Mouse (Mus musculus) CH12.LX (cell line): ENCODE data around the gene Mcl1. TPM values are rescaled to one million over a fixed set of nuclear protein-coding genes. Genes with fewer than 3 reads are reported as not detected.

Source experiments
- DNase-seq: peaks from one replicate; pipeline ENCODE4 v3.0.0-alpha.2; 2013; ENCODE audit errors: extremely low read depth
- H3K27ac ChIP-seq: 2 replicates; pipeline ENCODE4 v1.5.1; 2012; ENCODE audit warnings: low read depth, mild to moderate bottlenecking, control low read depth, moderate library complexity; ENCODE audit not compliant: insufficient read depth
- H3K27me3 ChIP-seq: replicated peaks from 2 replicates; pipeline ENCODE3; 2012; ENCODE audit warnings: inconsistent platforms
- H3K36me3 ChIP-seq, 2 experiments: replicated peaks in 1 of 2; 2 replicates each; pipeline versions ENCODE3 to v1.6.1; 2012; ENCODE audit warnings: inconsistent platforms in 1 of 2, low read length in 1 of 2, mild to moderate bottlenecking in 1 of 2, mixed read lengths in 1 of 2, moderate library complexity in 1 of 2; ENCODE audit not compliant: control insufficient read depth in 1 of 2, insufficient read depth in 1 of 2
- H3K4me1 ChIP-seq, 2 experiments: 2 replicates each; pipeline ENCODE4 v1.6.1; 2012; ENCODE audit warnings: inconsistent platforms in 1 of 2, moderate library complexity in 1 of 2; ENCODE audit not compliant: insufficient read depth in 2 of 2, control insufficient read depth in 1 of 2
- H3K4me2 ChIP-seq: 2 replicates; pipeline ENCODE4 v1.6.1; 2012; ENCODE audit warnings: low read depth, mild to moderate bottlenecking, control low read depth; ENCODE audit not compliant: poor library complexity, insufficient read depth, severe bottlenecking
- H3K4me3 ChIP-seq, 3 experiments: fragments of 150-350 bp in 1 of 3; sonication (generic) in 1 of 3; replicated peaks in 1 of 3; 2 replicates each; pipeline versions ENCODE3 to v1.5.1; 2011 to 2012; ENCODE audit warnings: low read depth in 2 of 3, low read length in 2 of 3, mild to moderate bottlenecking in 2 of 3, moderate library complexity in 2 of 3, control low read depth in 1 of 3, improper control_type of control experiment in 1 of 3, inconsistent platforms in 1 of 3, mixed read lengths in 1 of 3; ENCODE audit not compliant: poor library complexity in 1 of 3
- H3K79me2 ChIP-seq: replicated peaks from 2 replicates; pipeline ENCODE4 v1.6.1; 2012; ENCODE audit warnings: mild to moderate bottlenecking, moderate library complexity; ENCODE audit not compliant: control insufficient read depth, poor library complexity, insufficient read depth, severe bottlenecking; ENCODE audit errors: extremely low read depth
- H3K9ac ChIP-seq: 2 replicates; pipeline ENCODE4 v1.6.1; 2012; ENCODE audit warnings: low read depth, mild to moderate bottlenecking, control low read depth, moderate library complexity; ENCODE audit not compliant: insufficient read depth
- H3K9me3 ChIP-seq: replicated peaks from 2 replicates; pipeline ENCODE3; 2012; ENCODE audit warnings: low read length, inconsistent platforms, mixed read lengths
- BHLHE40 ChIP-seq: IDR thresholded peaks from 2 replicates; pipeline ENCODE4 v1.6.1; 2011; ENCODE audit warnings: mild to moderate bottlenecking, low read depth, low read length, improper control_type of control experiment
- CHD2 ChIP-seq: IDR thresholded peaks from 2 replicates; pipeline ENCODE4 v1.6.1; 2011; ENCODE audit warnings: low read length, improper control_type of control experiment
- CTCF ChIP-seq, 2 experiments: IDR thresholded peaks in 1 of 2; conservative IDR thresholded peaks in 1 of 2; 2 replicates each; pipeline ENCODE4 v1.5.1; 2011 to 2012; ENCODE audit warnings: low read depth in 2 of 2, low read length in 2 of 2, improper control_type of control experiment in 1 of 2, inconsistent platforms in 1 of 2, mild to moderate bottlenecking in 1 of 2, moderate library complexity in 1 of 2
- ELF1 ChIP-seq: IDR thresholded peaks from 2 replicates; pipeline ENCODE4 v1.6.1; 2014; ENCODE audit warnings: low read depth, mild to moderate bottlenecking, inconsistent platforms, low read length, improper control_type of control experiment
- EP300 ChIP-seq: IDR thresholded peaks from 2 replicates; pipeline ENCODE4 v1.6.1; 2011; ENCODE audit warnings: low read length, improper control_type of control experiment
- ETS1 ChIP-seq: conservative IDR thresholded peaks from 2 replicates; pipeline ENCODE4 v1.6.1; 2012; ENCODE audit warnings: low read depth, mild to moderate bottlenecking, inconsistent platforms, low read length, improper control_type of control experiment, moderate library complexity
- IRF4 ChIP-seq: IDR thresholded peaks from 2 replicates; pipeline ENCODE4 v1.6.1; 2014; ENCODE audit warnings: low read depth, mild to moderate bottlenecking, inconsistent platforms, low read length, improper control_type of control experiment
- JUN ChIP-seq: IDR thresholded peaks from 2 replicates; pipeline ENCODE4 v1.6.1; 2011; ENCODE audit warnings: low read depth, mild to moderate bottlenecking, low read length, improper control_type of control experiment, moderate library complexity; ENCODE audit not compliant: insufficient read depth
- MAFK ChIP-seq: IDR thresholded peaks from 2 replicates; pipeline ENCODE4 v1.6.1; 2011; ENCODE audit warnings: low read length, improper control_type of control experiment; ENCODE audit not compliant: insufficient replicate concordance
- MAZ ChIP-seq: IDR thresholded peaks from 2 replicates; pipeline ENCODE4 v1.6.1; 2012; ENCODE audit warnings: low read depth, mild to moderate bottlenecking, inconsistent platforms, low read length, improper control_type of control experiment, moderate library complexity
- NELFE ChIP-seq: IDR thresholded peaks from 2 replicates; pipeline ENCODE4 v1.6.1; 2011; ENCODE audit warnings: low read depth, low read length, improper control_type of control experiment
- PAX5 ChIP-seq: IDR thresholded peaks from 2 replicates; pipeline ENCODE4 v1.6.1; 2012; ENCODE audit warnings: low read length, inconsistent platforms, mixed read lengths
- POLR2AphosphoS2 ChIP-seq: IDR thresholded peaks from 2 replicates; pipeline ENCODE4 v1.6.1; 2011; ENCODE audit warnings: low read depth, low read length, improper control_type of control experiment
- RCOR1 ChIP-seq: conservative IDR thresholded peaks from 2 replicates; pipeline ENCODE4 v1.6.1; 2012; ENCODE audit warnings: low read depth, mild to moderate bottlenecking, inconsistent platforms, low read length, improper control_type of control experiment
- SIN3A ChIP-seq: IDR thresholded peaks from 2 replicates; pipeline ENCODE4 v1.6.1; 2012; ENCODE audit warnings: low read length, improper control_type of control experiment, inconsistent platforms
- TCF12 ChIP-seq: IDR thresholded peaks from 2 replicates; pipeline ENCODE4 v1.6.1; 2014; ENCODE audit warnings: low read depth, mild to moderate bottlenecking, inconsistent platforms, low read length, improper control_type of control experiment
- USF1 ChIP-seq: IDR thresholded peaks from 2 replicates; pipeline ENCODE4 v1.6.1; 2014; ENCODE audit warnings: low read depth, mild to moderate bottlenecking, inconsistent platforms, low read length, improper control_type of control experiment
- ZMIZ1 ChIP-seq: IDR thresholded peaks from 2 replicates; pipeline ENCODE4 v1.6.1; 2012; ENCODE audit warnings: low read depth, mild to moderate bottlenecking, inconsistent platforms, low read length, improper control_type of control experiment
- dilution Hi-C: fragments of 300-500 bp; cut with MboI; formaldehyde crosslinking; loops from 2 replicates; pipeline ENCODE4 v1.14.3; 2020; ENCODE audit warnings: low sequenced_read_pairs; ENCODE audit not compliant: extremely low pct_unique_long_range_greater_than_20kb, extremely low pct_ligation_motif_present
- in situ Hi-C: fragments of 300-500 bp; cut with MboI; formaldehyde crosslinking; loops from 3 replicates; pipeline ENCODE4 v1.14.3; 2019; ENCODE audit warnings: low sequenced_read_pairs, low pct_ligation_motif_present, low pct_unique_long_range_greater_than_20kb, mixed read lengths
- polyA plus RNA-seq: library from polyadenylated mRNA; unstranded; fragments of >175 nt; gene quantifications from 2 replicates; pipeline ENCODE4 v1.2.1, GENCODE M21; 2012; ENCODE audit warnings: low read depth; ENCODE audit not compliant: insufficient read length
- total RNA-seq, 2 experiments: library from RNA; depleted of rRNA; stranded (reverse); fragments of 300-350 nt in 1 of 2; fragments of >200 nt in 1 of 2; gene quantifications; 2 replicates each; pipeline ENCODE4 v1.2.3; 2012 to 2014

Mcl1 gene
- total and polyA plus RNA-seq, 3 experiments: 95.9 to 225 (median 188) TPM

GRCm38 (mm10) chr3:95672861-95673706 lies 14.5 kb downstream of the Mcl1 start (continued):
- peak; percentile 69; the same call in 1 of the 2 replicates for TF ChIP-seq ELF1

GRCm38 (mm10) chr3:95673707-95674211 lies 15.2 kb downstream of the Mcl1 start:
- DNase-seq: no peak
- H3K27ac ChIP-seq: peak overlapping the region; percentile 99
- peaks cover 40 to 81% of the 10 kb centered on the region in 2 experiments for H3K4me1 ChIP-seq
- dilution Hi-C loops (no loop called here), in situ Hi-C loops (no loop called here)
- H3K27me3 ChIP-seq: no peaks in the 10 kb centered on the region
- H3K9me3 ChIP-seq: no peaks in the 10 kb centered on the region
- peaks cover 16% of the 10 kb centered on the region for H3K79me2 ChIP-seq
- H3K9ac ChIP-seq: peak overlapping the region; percentile 87
- H3K4me2 ChIP-seq: peak overlapping the region; percentile 98
- peak overlapping the region; percentile 17 to 49 (median 25) for H3K4me3 ChIP-seq
- peaks cover 0 to 16% of the 10 kb centered on the region in 2 experiments for H3K36me3 ChIP-seq
- TF ChIP-seq POLR2AphosphoS2: 0 out of 2 replicates have a peak, but pooled peaks have one; percentile 35
- 0 out of 2 replicates have a peak, but pooled peaks have one; percentile 42 for TF ChIP-seq ZMIZ1
- TF ChIP-seq SIN3A: peak; percentile 15; the same call in 1 of the 2 replicates
- TF ChIP-seq CHD2: peak; percentile 27; the same call in 1 of the 2 replicates
- peak; percentile 50 for TF ChIP-seq IRF4
- no peak for TF ChIP-seq PAX5
- TF ChIP-seq RCOR1: 0 out of 2 replicates have a peak, but pooled peaks have one; percentile 5
- TF ChIP-seq NELFE: 0 out of 2 replicates have a peak, but pooled peaks have one; percentile 57
- no peak for TF ChIP-seq CTCF (conservative IDR thresholded peaks at IDR 0.05 in 1 of 2, IDR thresholded peaks at IDR 0.05 in 1 of 2; ENCODE audit: low read depth in 2 of 2, low read length in 2 of 2)
- no peak for TF ChIP-seq MAFK

GRCm38 (mm10) chr3:95674236-95674635 lies 15.6 kb downstream of the Mcl1 start:
- peak; percentile 42; the same call in 1 of the 2 replicates for TF ChIP-seq EP300
- TF ChIP-seq BHLHE40: peak; percentile 85
- TF ChIP-seq TCF12: peak; percentile 79
- peak; percentile 92 for TF ChIP-seq MAZ
- TF ChIP-seq CHD2: peak; percentile 62; the same call in 1 of the 2 replicates
- TF ChIP-seq USF1: peak; percentile 34
- peak; percentile 70 for TF ChIP-seq ELF1
- TF ChIP-seq ETS1: peak; percentile 90
- TF ChIP-seq JUN: no peak
- TF ChIP-seq CTCF (conservative IDR thresholded peaks at IDR 0.05 in 1 of 2, IDR thresholded peaks at IDR 0.05 in 1 of 2; ENCODE audit: low read depth in 2 of 2, low read length in 2 of 2): no peak
- Histone ChIP-seq H3K36me3 (peaks cover 0 to 13% of the 10 kb centered on the region in 2 experiments), H3K27me3 (no peaks in the 10 kb centered on the region), H3K4me1 (peaks cover 37 to 77% of the 10 kb centered on the region in 2 experiments), H3K9me3 (no peaks in the 10 kb centered on the region), H3K27ac (peak overlapping the region; percentile 88), H3K4me2 (peak overlapping the region; percentile 98), H3K9ac (peak overlapping the region; percentile 87), H3K79me2 (peaks cover 14% of the 10 kb centered on the region), H3K4me3 (no peak overlapping the region)
- in situ Hi-C loops: no loop called here
- DNase-seq: peak; percentile 94
- dilution Hi-C loops: no loop called here
